Mouse (Mus musculus) T-helper 2 cell (primary cell): ENCODE results near the gene Gm43191.
"Not testable (repeated sequence)": the region's sequence is repeated elsewhere in the genome, so short reads cannot be mapped to it uniquely, and the experiment has no call there.

Source experiments
- in situ Hi-C: fragments of 300-600 bp; cut with MboI, MseI; formaldehyde crosslinking; loops from one replicate; pipeline ENCODE4 v1.15.1; 2025; ENCODE audit warnings: high pct_unique_total_duplicates

Gene Gm43191

GRCm38 (mm10) chr3:116661870-116662414 lies 19.1 kb downstream of the Gm43191 start:
- in situ Hi-C loops = no loop called here

- in situ Hi-C loops = no loop called here
These were observed 19.7 kb downstream of the Gm43191 start for GRCm38 (mm10) chr3:116661288-116661869.

- in situ Hi-C loops = no loop called here
These were observed 21.1 kb downstream of the Gm43191 start for GRCm38 (mm10) chr3:116659856-116660430.

- in situ Hi-C loops = no loop called here
These were observed 22.0 kb downstream of the Gm43191 start for GRCm38 (mm10) chr3:116658928-116659565.

GRCm38 (mm10) chr3:116656184-116656965 lies 24.7 kb downstream of the Gm43191 start:
- in situ Hi-C loops = no loop called here

- in situ Hi-C loops = not testable (repeated sequence)
These were observed 27.0 kb downstream of the Gm43191 start for GRCm38 (mm10) chr3:116654051-116654450.

- in situ Hi-C loops = no loop called here
These were observed 27.6 kb downstream of the Gm43191 start for GRCm38 (mm10) chr3:116653278-116653945.

- in situ Hi-C loops = no loop called here
These were observed 29.0 kb downstream of the Gm43191 start for GRCm38 (mm10) chr3:116652033-116652446.

GRCm38 (mm10) chr3:116650698-116651097 lies 30.4 kb downstream of the Gm43191 start:
- in situ Hi-C loops = no loop called here

- in situ Hi-C loops = no loop called here
These were observed 32.3 kb downstream of the Gm43191 start for GRCm38 (mm10) chr3:116648805-116649204.

GRCm38 (mm10) chr3:116646387-116646786 lies 34.7 kb downstream of the Gm43191 start:
- in situ Hi-C loops = no loop called here

GRCm38 (mm10) chr3:116642373-116642772 lies 38.7 kb downstream of the Gm43191 start:
- in situ Hi-C loops = no loop called here

- in situ Hi-C loops = no loop called here
These were observed 39.2 kb downstream of the Gm43191 start for GRCm38 (mm10) chr3:116641811-116642371.

GRCm38 (mm10) chr3:116640024-116640423 lies 41.0 kb downstream of the Gm43191 start:
- in situ Hi-C loops = no loop called here

GRCm38 (mm10) chr3:116638572-116638971 lies 42.5 kb downstream of the Gm43191 start:
- in situ Hi-C loops = no loop called here

GRCm38 (mm10) chr3:116637693-116638476 lies 43.2 kb downstream of the Gm43191 start:
- in situ Hi-C loops = no loop called here

GRCm38 (mm10) chr3:116635799-116636198 lies 45.3 kb downstream of the Gm43191 start:
- in situ Hi-C loops = no loop called here

GRCm38 (mm10) chr3:116634853-116635252 lies 46.2 kb downstream of the Gm43191 start:
- in situ Hi-C loops = no loop called here

GRCm38 (mm10) chr3:116634091-116634490 lies 47.0 kb downstream of the Gm43191 start:
- in situ Hi-C loops = no loop called here

- in situ Hi-C loops = no loop called here
These were observed 48.1 kb downstream of the Gm43191 start for GRCm38 (mm10) chr3:116632971-116633370.
